In genomic region chr2:38142905-38143304, GRCm38 (mm10) we compare ENCODE assay signal across 22 mouse cellular contexts.
A peak's percentile ranks its signal among the peaks of the same experiment; 100 is the strongest.
DNase-seq lines count a peak whose midpoint lies in the region; ATAC-seq and TF ChIP-seq lines count a peak whose summit lies in the region.
"Had no signal": no experiment of that assay in that cellular context is flagged by ENCODE, and none has a peak within 500 bp of the region (broad histone marks: within the 10 kb centered on the region; RNA-seq: fewer than 3 reads in every experiment).

No protein-coding gene starts in this region.

- H3K4me1 ChIP-seq in midbrain, embryonic 11.5 days (ENCODE audit: control insufficient read depth, insufficient read depth, low read length), result peaks cover 36% of the 10 kb centered on the region
- peaks cover 83% of the 10 kb centered on the region for H3K4me1 ChIP-seq in midbrain, embryonic 10.5 days
- peaks cover 15% of the 10 kb centered on the region for H3K4me1 ChIP-seq in forebrain, postnatal 0 days (ENCODE audit: insufficient read depth)
- no peaks in the 10 kb centered on the region for H3K4me1 ChIP-seq in cerebellum, adult 2 months (ENCODE audit: control insufficient read depth, insufficient read depth, low read length)

- intact Hi-C loops in heart, postnatal 36 days (cut with DNase I), result no loop called here

- H3K36me3 ChIP-seq in midbrain, embryonic 11.5 days (ENCODE audit: control insufficient read depth, insufficient read depth, low read length), result no peaks in the 10 kb centered on the region
- H3K36me3 ChIP-seq in midbrain, embryonic 10.5 days, result no peaks in the 10 kb centered on the region
- H3K36me3 ChIP-seq in forebrain, postnatal 0 days (ENCODE audit: insufficient read depth), result no peaks in the 10 kb centered on the region
- H3K36me3 ChIP-seq: liver, embryonic 15.5 days; neural tube, embryonic 13.5 days had no signal

- H3K9ac ChIP-seq in midbrain, embryonic 11.5 days (ENCODE audit: low read length), result no peak overlapping the region
- no peak overlapping the region for H3K9ac ChIP-seq in forebrain, postnatal 0 days
- H3K9ac ChIP-seq: liver, embryonic 15.5 days; neural tube, embryonic 13.5 days had no signal

- no peak overlapping the region for H3K4me3 ChIP-seq in midbrain, embryonic 11.5 days (ENCODE audit: low read depth, low read length)
- H3K4me3 ChIP-seq in midbrain, embryonic 10.5 days, result no peak overlapping the region
- H3K4me3 ChIP-seq in forebrain, postnatal 0 days (ENCODE audit: low read depth, low read length), result no peak overlapping the region
- H3K4me3 ChIP-seq in cerebellum, adult 2 months (replicated peaks; ENCODE audit: insufficient read depth, low read depth, low read length), result no peak overlapping the region
- H3K4me3 ChIP-seq: heart, adult 2 months; liver, embryonic 15.5 days; neural tube, embryonic 13.5 days had no signal

- 30% methylated on average over 5 of the region's 5 CpGs for WGBS in midbrain, embryonic 11.5 days
- 51% methylated on average over 5 of the region's 5 CpGs for WGBS in midbrain, embryonic 10.5 days
- 21% methylated on average over 5 of the region's 5 CpGs for WGBS in forebrain, postnatal 0 days
- WGBS in cerebellum, adult 2 months, result 59% methylated on average over 5 of the region's 5 CpGs

- no peak for TF ChIP-seq POLR2A in cerebellum, adult 2 months (IDR thresholded peaks at IDR 0.05; ENCODE audit: borderline replicate concordance, insufficient read depth, low read length)

- peak; percentile 37 for DNase-seq in heart, adult 11 months
- no peak for DNase-seq in heart, postnatal 36 days
- DNase-seq in midbrain, embryonic 11.5 days (ENCODE audit: low spot score, missing footprints), result peak; percentile 89
- no peak for DNase-seq in midbrain, embryonic 10.5 days (ENCODE audit: low spot score)
- no peak for DNase-seq in forebrain, postnatal 0 days
- no peak for DNase-seq in right cerebral cortex, postnatal 25 days
- no peak for DNase-seq in cerebellum, adult 2 months
- DNase-seq: adrenal gland, postnatal 14 days; cerebellum, adult 11 months; cerebellum, postnatal 25 days; heart, adult 2 months; heart, postnatal 4 days; spleen, adult 18-20 months; thymus, postnatal 25 days had no signal

- TF ChIP-seq CTCF in forebrain, postnatal 0 days (IDR thresholded peaks at IDR 0.05; ENCODE audit: low read depth), result no peak
- no peak for TF ChIP-seq CTCF in cerebellum, adult 2 months (IDR thresholded peaks at IDR 0.05; ENCODE audit: borderline replicate concordance, insufficient read depth, low read depth, low read length)

- H3K27me3 ChIP-seq in midbrain, embryonic 11.5 days (ENCODE audit: control insufficient read depth, insufficient read depth, low read length), result 0 out of 2 replicates have a peak, but pooled peaks cover 3% of the 10 kb centered on the region
- H3K27me3 ChIP-seq in midbrain, embryonic 10.5 days (ENCODE audit: low read depth, poor library complexity, severe bottlenecking), result peaks cover 27% of the 10 kb centered on the region
- H3K27me3 ChIP-seq in forebrain, postnatal 0 days (ENCODE audit: insufficient read depth, low read length), result no peaks in the 10 kb centered on the region
- H3K27me3 ChIP-seq in cerebellum, adult 2 months (ENCODE audit: control insufficient read depth, insufficient read depth, low read length), result no peaks in the 10 kb centered on the region
- H3K27me3 ChIP-seq: liver, embryonic 15.5 days; neural tube, embryonic 13.5 days; Patski had no signal

- H3K9me3 ChIP-seq in midbrain, embryonic 11.5 days (ENCODE audit: control insufficient read depth, low read length), result no peaks in the 10 kb centered on the region
- H3K9me3 ChIP-seq in midbrain, embryonic 10.5 days (replicated peaks), result no peaks in the 10 kb centered on the region
- H3K9me3 ChIP-seq in forebrain, postnatal 0 days (ENCODE audit: low read length), result no peaks in the 10 kb centered on the region
- H3K9me3 ChIP-seq: liver, embryonic 15.5 days; neural tube, embryonic 13.5 days had no signal

- H3K4me2 ChIP-seq in midbrain, embryonic 11.5 days, result no peak overlapping the region
- H3K4me2 ChIP-seq in forebrain, postnatal 0 days (ENCODE audit: low read depth), result no peak overlapping the region
- H3K4me2 ChIP-seq: liver, embryonic 15.5 days; neural tube, embryonic 13.5 days had no signal

- peak overlapping the region; percentile 15; the same call in 1 of the 2 replicates for H3K27ac ChIP-seq in midbrain, embryonic 11.5 days (ENCODE audit: low read depth, low read length)
- no peak overlapping the region; the same call in 1 of the 2 replicates for H3K27ac ChIP-seq in midbrain, embryonic 10.5 days (replicated peaks)
- H3K27ac ChIP-seq in forebrain, postnatal 0 days (ENCODE audit: low read depth, low read length), result peak overlapping the region; percentile 24; the same call in 1 of the 2 replicates
- H3K27ac ChIP-seq in cerebellum, adult 2 months (ENCODE audit: insufficient read depth, low read length), result no peak overlapping the region
- H3K27ac ChIP-seq: heart, adult 2 months; hindbrain, postnatal 0 days; kidney, postnatal 0 days; liver, embryonic 15.5 days; neural tube, embryonic 13.5 days had no signal

- no peak for ATAC-seq in midbrain, embryonic 11.5 days (ENCODE audit: low FRiP score)
- no peak for ATAC-seq in forebrain, postnatal 0 days
- ATAC-seq: CD4-positive, CD25-positive, alpha-beta regulatory T cell, adult 4 months; hindbrain, postnatal 0 days; intestine, postnatal 0 days; lung, postnatal 0 days; Patski had no signal

Comparison
In these comparisons a context has a peak if more than half of its experiments do, and no peak if none do; other contexts are left out.
1. DNase-seq: peak in heart, adult 11 months (single experiment) and midbrain, embryonic 11.5 days (single experiment); none in heart, postnatal 36 days (0 of 2), midbrain, embryonic 10.5 days (single experiment), forebrain, postnatal 0 days (single experiment), right cerebral cortex, postnatal 25 days (single experiment) and cerebellum, adult 2 months (0 of 2).
2. H3K27ac ChIP-seq: peak in midbrain, embryonic 11.5 days (single experiment) and forebrain, postnatal 0 days (single experiment); none in midbrain, embryonic 10.5 days (single experiment) and cerebellum, adult 2 months (single experiment).